Mouse (Mus musculus): Measurements from ENCODE around the gene Fgfr2.
A peak's percentile ranks its signal among the peaks of the same experiment; 100 is the strongest.

Fgfr2 gene

GRCm38 (mm10) chr7:132722401-132723370, 400.5 kb downstream of the Fgfr2 start:
- DNase-seq (ENCODE audit: low read depth, low spot score): no peak

- no peak for DNase-seq (ENCODE audit: low read depth, low spot score)
Measured at GRCm38 (mm10) chr7:132720562-132720961, 402.6 kb downstream of the Fgfr2 start.

- no peak for DNase-seq (ENCODE audit: low read depth, low spot score)
Measured at GRCm38 (mm10) chr7:132719570-132719969, 403.6 kb downstream of the Fgfr2 start.

- no peak for DNase-seq (ENCODE audit: low read depth, low spot score)
Measured at GRCm38 (mm10) chr7:132715259-132715658, 407.9 kb downstream of the Fgfr2 start.

GRCm38 (mm10) chr7:132714236-132714923, 408.8 kb downstream of the Fgfr2 start:
- no peak for DNase-seq (ENCODE audit: low read depth, low spot score)

- no peak for DNase-seq (ENCODE audit: low read depth, low spot score)
Measured at GRCm38 (mm10) chr7:132713483-132714126, 409.5 kb downstream of the Fgfr2 start.

GRCm38 (mm10) chr7:132712956-132713355, 410.2 kb downstream of the Fgfr2 start:
- DNase-seq (ENCODE audit: low read depth, low spot score): no peak

- peak; percentile 31 for DNase-seq (ENCODE audit: low read depth, low spot score)
Measured at GRCm38 (mm10) chr7:132712044-132712708, 411.0 kb downstream of the Fgfr2 start.

- no peak for DNase-seq (ENCODE audit: low read depth, low spot score)
Measured at GRCm38 (mm10) chr7:132711579-132711978, 411.6 kb downstream of the Fgfr2 start.

GRCm38 (mm10) chr7:132705130-132705529, 418.0 kb downstream of the Fgfr2 start:
- peak; percentile 66 for DNase-seq (ENCODE audit: low read depth, low spot score)

GRCm38 (mm10) chr7:132704310-132704875, 418.8 kb downstream of the Fgfr2 start:
- no peak for DNase-seq (ENCODE audit: low read depth, low spot score)

- no peak for DNase-seq (ENCODE audit: low read depth, low spot score)
Measured at GRCm38 (mm10) chr7:132703515-132704309, 419.4 kb downstream of the Fgfr2 start.

GRCm38 (mm10) chr7:132702492-132703070, 420.6 kb downstream of the Fgfr2 start:
- no peak for DNase-seq (ENCODE audit: low read depth, low spot score)

GRCm38 (mm10) chr7:132702024-132702423, 421.1 kb downstream of the Fgfr2 start:
- DNase-seq (ENCODE audit: low read depth, low spot score): no peak

- no peak for DNase-seq (ENCODE audit: low read depth, low spot score)
Measured at GRCm38 (mm10) chr7:132701412-132701811, 421.7 kb downstream of the Fgfr2 start.

GRCm38 (mm10) chr7:132700107-132700506, 423.0 kb downstream of the Fgfr2 start:
- DNase-seq (ENCODE audit: low read depth, low spot score): no peak

- DNase-seq (ENCODE audit: low read depth, low spot score): no peak
Measured at GRCm38 (mm10) chr7:132699639-132700038, 423.5 kb downstream of the Fgfr2 start.

GRCm38 (mm10) chr7:132699165-132699564, 424.0 kb downstream of the Fgfr2 start:
- DNase-seq (ENCODE audit: low read depth, low spot score): no peak

- DNase-seq (ENCODE audit: low read depth, low spot score): no peak
Measured at GRCm38 (mm10) chr7:132698737-132699136, 424.4 kb downstream of the Fgfr2 start.

- DNase-seq (ENCODE audit: low read depth, low spot score): no peak
Measured at GRCm38 (mm10) chr7:132697258-132697796, 425.8 kb downstream of the Fgfr2 start.

Measured in ZHBTc4 (cell line).